Mouse (Mus musculus): ENCODE measurements around the gene AC124108.1.

- TF ChIP-seq CTCF (IDR thresholded peaks at IDR 0.05; ENCODE audit: low read depth) (no peak), EP300 (optimal IDR thresholded peaks at IDR 0.05) (no peak)
Observed at GRCm38 (mm10) chr1:132157808-132158207, 33.4 kb upstream of the AC124108.1 start.

Measured in stomach, postnatal 0 days (tissue).